Mouse (Mus musculus) cortical plate, adult 2 months (tissue): ENCODE measurements at regions not wholly inside any gene's neighbourhood (a gene's known extent, or its start where the extent isn't known, plus 50 kb on each side); places are given as distances from the start of the nearest gene placed in this dataset.

Experiments used
- H3K27ac ChIP-seq: fragments of 200-500 bp; 2 replicates; pipeline ENCODE4 v1.5.1; 2012; ENCODE audit warnings: low read length, control low read depth, inconsistent platforms; ENCODE audit not compliant: insufficient read depth
- H3K4me1 ChIP-seq: fragments of 200-500 bp; 2 replicates; pipeline ENCODE4 v1.6.1; 2011; ENCODE audit warnings: low read length; ENCODE audit not compliant: control insufficient read depth, insufficient read depth
- H3K4me3 ChIP-seq: fragments of 200-500 bp; 2 replicates; pipeline ENCODE4 v1.5.1; 2011; ENCODE audit warnings: mild to moderate bottlenecking, low read length, control low read depth; ENCODE audit not compliant: insufficient read depth
- CTCF ChIP-seq: fragments of 200-500 bp; IDR thresholded peaks from 2 replicates; pipeline ENCODE4 v1.5.1; 2011; ENCODE audit warnings: mild to moderate bottlenecking, control low read depth, low read length; ENCODE audit not compliant: insufficient read depth; ENCODE audit errors: extremely low read depth
- POLR2A ChIP-seq: fragments of 200-500 bp; IDR thresholded peaks from 2 replicates; pipeline ENCODE4 v1.6.1; 2011; ENCODE audit warnings: mild to moderate bottlenecking, low read length, control low read depth; ENCODE audit not compliant: insufficient read depth; ENCODE audit errors: extremely low read depth

- no peak overlapping the region for H3K4me3 ChIP-seq
- H3K4me1 ChIP-seq, result peaks cover 11% of the 10 kb centered on the region
- TF ChIP-seq CTCF, result no peak
- TF ChIP-seq POLR2A, result no peak
Observed at GRCm38 (mm10) chr8:26804901-26805341, 172.2 kb upstream of the Zfp703 start.

DNA sequence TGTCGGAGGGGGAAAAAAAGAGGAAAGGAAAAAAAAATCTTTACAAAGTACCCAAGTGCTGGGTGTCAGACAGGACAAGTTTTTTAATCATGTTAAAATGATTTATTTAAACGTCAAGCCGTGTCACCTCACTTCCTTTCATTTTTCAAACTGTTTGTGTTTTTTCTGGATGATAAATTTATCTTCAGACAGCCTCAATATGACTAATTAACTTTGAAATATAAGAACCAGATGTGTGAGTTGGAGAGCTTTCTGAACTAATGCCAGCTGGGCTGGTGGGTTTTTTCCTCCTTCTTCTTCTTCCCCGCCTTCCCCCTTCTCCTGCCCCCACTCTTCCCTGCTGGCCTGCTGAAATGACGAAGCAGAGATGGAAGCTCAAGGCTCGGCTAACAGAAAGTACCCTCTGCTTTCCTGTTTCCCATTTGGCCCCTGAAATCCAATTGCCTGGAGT, 171.7 kb upstream of the Zfp703 start:
- peaks cover 11% of the 10 kb centered on the region for H3K4me1 ChIP-seq
- H3K27ac ChIP-seq, result no peak overlapping the region
- TF ChIP-seq CTCF, result no peak
- TF ChIP-seq POLR2A, result no peak

More at GRCm38 (mm10) chr8:26804901-26805341, 172.2 kb upstream of the Zfp703 start:
- no peak overlapping the region for H3K27ac ChIP-seq

GRCm38 (mm10) chr8:26808111-26808651, 168.9 kb upstream of the Zfp703 start:
- TF ChIP-seq POLR2A (no peak), CTCF (no peak)
- Histone ChIP-seq H3K27ac (no peak overlapping the region), H3K4me3 (no peak overlapping the region), H3K4me1 (peaks cover 11% of the 10 kb centered on the region)

More for the DNA sequence above, 171.7 kb upstream of the Zfp703 start:
- H3K4me3 ChIP-seq, result no peak overlapping the region

GRCm38 (mm10) chr8:26808771-26809170, 168.4 kb upstream of the Zfp703 start:
- Histone ChIP-seq H3K4me3 (no peak overlapping the region), H3K27ac (no peak overlapping the region), H3K4me1 (peaks cover 11% of the 10 kb centered on the region)
- TF ChIP-seq CTCF, result no peak
- TF ChIP-seq POLR2A, result no peak

- no peak overlapping the region for H3K4me3 ChIP-seq
- peaks cover 9% of the 10 kb centered on the region for H3K4me1 ChIP-seq
- TF ChIP-seq CTCF (no peak), POLR2A (no peak)
- no peak overlapping the region for H3K27ac ChIP-seq
Observed at GRCm38 (mm10) chr8:26809943-26810342, 167.2 kb upstream of the Zfp703 start.

DNA sequence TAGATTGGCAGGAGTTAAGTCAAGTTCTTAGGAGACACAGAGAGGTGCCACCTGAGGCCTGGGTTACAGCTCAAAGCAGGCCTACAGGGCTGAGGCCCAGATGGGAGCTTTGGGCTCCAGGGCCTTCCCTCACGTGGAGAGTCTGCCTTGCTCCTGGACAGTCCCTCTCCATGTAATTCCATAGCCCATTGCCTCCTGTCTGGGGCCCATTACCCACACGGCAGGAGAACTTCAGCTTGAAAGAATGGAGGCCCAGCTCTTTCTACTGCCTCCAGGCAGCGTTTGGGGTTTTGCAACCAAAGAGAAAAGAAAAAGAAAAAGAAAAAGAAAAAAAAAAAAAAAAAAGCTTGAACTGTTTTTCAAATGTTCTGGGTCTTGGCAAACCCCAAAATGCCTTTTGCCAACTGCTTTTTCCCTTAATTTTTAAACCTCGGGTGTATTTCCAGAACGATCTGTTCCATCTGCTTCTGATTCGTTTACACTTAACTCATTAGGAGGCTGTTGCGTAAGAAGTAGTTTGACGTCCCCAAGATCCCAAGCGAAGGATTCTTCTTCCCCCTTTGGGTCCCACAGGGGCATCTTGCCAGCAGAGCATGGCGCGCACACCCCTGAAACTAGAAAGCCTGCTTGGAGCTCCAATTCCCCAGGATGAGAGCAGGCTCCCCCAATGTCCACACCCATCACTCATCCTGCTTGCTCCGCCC, 165.4 kb upstream of the Zfp703 start:
- Histone ChIP-seq H3K4me1 (peaks cover 7% of the 10 kb centered on the region), H3K27ac (no peak overlapping the region), H3K4me3 (no peak overlapping the region)
- TF ChIP-seq CTCF (no peak), POLR2A (no peak)

GRCm38 (mm10) chr8:26813198-26813815, 163.8 kb upstream of the Zfp703 start:
- Histone ChIP-seq H3K4me1 (peaks cover 6% of the 10 kb centered on the region; the same call in 1 of the 2 replicates), H3K27ac (no peak overlapping the region), H3K4me3 (no peak overlapping the region)
- TF ChIP-seq POLR2A, result no peak
- no peak for TF ChIP-seq CTCF

DNA sequence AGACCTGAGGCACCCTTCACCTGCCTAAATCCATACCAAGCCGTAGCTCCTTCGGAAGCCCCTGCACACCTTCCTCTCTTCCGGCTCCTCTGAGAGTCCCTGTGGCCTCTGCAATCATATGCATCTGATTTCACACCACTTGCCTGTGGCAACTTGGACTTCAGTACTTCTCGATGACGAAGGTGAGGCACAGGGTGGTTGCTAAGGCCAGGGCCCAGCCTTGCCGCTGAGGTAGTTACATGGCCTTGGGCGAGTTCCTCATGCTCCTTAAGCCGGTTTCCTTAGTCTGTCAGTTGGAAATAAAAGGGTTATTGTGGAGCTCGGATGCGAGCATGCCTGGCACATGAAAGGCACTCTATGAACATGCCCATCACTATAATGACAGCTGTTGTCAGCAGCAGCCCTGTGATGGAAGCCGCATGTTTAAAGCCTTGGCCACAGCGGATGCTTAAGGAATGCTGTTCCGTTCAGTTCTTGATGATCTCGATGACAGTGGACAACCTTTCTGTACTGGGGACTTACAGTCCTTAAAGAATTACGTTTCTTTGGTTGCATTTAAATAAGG, 162.0 kb upstream of the Zfp703 start:
- Histone ChIP-seq H3K27ac (no peak overlapping the region), H3K4me3 (no peak overlapping the region), H3K4me1 (peaks cover 2% of the 10 kb centered on the region; the same call in 1 of the 2 replicates)
- TF ChIP-seq CTCF (no peak), POLR2A (no peak)

DNA sequence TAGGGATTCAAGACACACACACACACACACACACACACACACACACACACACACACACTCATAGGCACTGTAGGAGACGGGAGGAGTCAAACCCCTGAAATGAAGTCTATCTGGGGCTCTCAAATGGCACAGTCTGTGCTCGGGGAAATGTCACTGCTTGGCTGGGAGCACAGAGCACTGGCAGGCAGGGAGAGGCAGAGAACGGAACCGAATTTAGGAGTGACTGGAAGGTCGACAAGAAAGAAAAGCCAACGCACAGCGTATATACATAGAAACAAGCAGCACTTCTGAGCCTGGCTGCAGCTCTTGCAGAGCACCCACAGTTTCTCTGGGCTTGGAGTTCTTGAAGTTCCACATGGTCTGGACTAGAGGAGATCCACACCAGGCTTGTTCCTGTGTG, 160.1 kb upstream of the Zfp703 start:
- Histone ChIP-seq H3K4me3 (no peak overlapping the region), H3K27ac (no peak overlapping the region), H3K4me1 (0 out of 2 replicates have a peak, but pooled peaks cover 2% of the 10 kb centered on the region)
- TF ChIP-seq POLR2A (no peak), CTCF (no peak)
